Mouse (Mus musculus): Measurements from ENCODE around the gene Ipo13. TPM values are rescaled to one million over a fixed set of nuclear protein-coding genes. Genes with fewer than 3 reads are reported as not detected.

Ipo13 gene
- polyA plus RNA-seq, 1 experiment from 2014 or later: 62.0 TPM

GRCm38 (mm10) chr4:117908834-117909453 lies 5.9 kb downstream of the Ipo13 start:
- Histone ChIP-seq H3K4me3 (ENCODE audit: low read depth, low read length) (no peak overlapping the region), H3K4me2 (ENCODE audit: low read depth, low read length, severe bottlenecking) (peak overlapping the region; percentile 21; the same call in 1 of the 2 replicates), H3K27ac (ENCODE audit: low read depth, low read length) (peak overlapping the region; percentile 65), H3K27me3 (ENCODE audit: control insufficient read depth, insufficient read depth, low read length) (no peaks in the 10 kb centered on the region), H3K9ac (ENCODE audit: low read length) (0 out of 2 replicates have a peak overlapping the region, but pooled peaks have one; percentile 20), H3K36me3 (ENCODE audit: control insufficient read depth, insufficient read depth, low read length) (peaks cover 4% of the 10 kb centered on the region; the same call in 1 of the 2 replicates), H3K4me1 (replicated peaks; ENCODE audit: control insufficient read depth, insufficient read depth, low read length) (peaks cover 8% of the 10 kb centered on the region; the same call in 1 of the 2 replicates), H3K9me3 (ENCODE audit: control insufficient read depth, low read length) (no peaks in the 10 kb centered on the region)
- 69% methylated on average over 8 of the region's 8 CpGs for WGBS
- DNase-seq (ENCODE audit: low spot score): no peak
- ATAC-seq (replicated peaks; ENCODE audit: low FRiP score): peak; percentile 83

GRCm38 (mm10) chr4:117906196-117906595 lies 8.6 kb downstream of the Ipo13 start:
- 91% methylated on average over 3 of the region's 3 CpGs for WGBS

GRCm38 (mm10) chr4:117904761-117905160 lies 10.0 kb downstream of the Ipo13 start:
- H3K9me3 ChIP-seq (ENCODE audit: control insufficient read depth, low read length): no peaks in the 10 kb centered on the region
- H3K4me1 ChIP-seq (replicated peaks; ENCODE audit: control insufficient read depth, insufficient read depth, low read length): peaks cover 3% of the 10 kb centered on the region; the same call in 1 of the 2 replicates
- H3K27ac ChIP-seq (ENCODE audit: low read depth, low read length): no peak overlapping the region
- peaks cover 23% of the 10 kb centered on the region for H3K36me3 ChIP-seq (ENCODE audit: control insufficient read depth, insufficient read depth, low read length)
- H3K27me3 ChIP-seq (ENCODE audit: control insufficient read depth, insufficient read depth, low read length): no peaks in the 10 kb centered on the region
- no peak overlapping the region for H3K4me3 ChIP-seq (ENCODE audit: low read depth, low read length)
- ATAC-seq (replicated peaks; ENCODE audit: low FRiP score) (no peak), DNase-seq (ENCODE audit: low spot score) (no peak)
- no peak overlapping the region for H3K4me2 ChIP-seq (ENCODE audit: low read depth, low read length, severe bottlenecking)
- WGBS: 96% methylated on average over 8 of the region's 8 CpGs
- no peak overlapping the region for H3K9ac ChIP-seq (ENCODE audit: low read length)

More at GRCm38 (mm10) chr4:117906196-117906595, 8.6 kb downstream of the Ipo13 start:
- Histone ChIP-seq H3K9me3 (ENCODE audit: control insufficient read depth, low read length) (no peaks in the 10 kb centered on the region), H3K4me3 (ENCODE audit: low read depth, low read length) (no peak overlapping the region), H3K27me3 (ENCODE audit: control insufficient read depth, insufficient read depth, low read length) (no peaks in the 10 kb centered on the region), H3K36me3 (ENCODE audit: control insufficient read depth, insufficient read depth, low read length) (peaks cover 16% of the 10 kb centered on the region), H3K9ac (ENCODE audit: low read length) (no peak overlapping the region), H3K4me2 (ENCODE audit: low read depth, low read length, severe bottlenecking) (no peak overlapping the region), H3K27ac (ENCODE audit: low read depth, low read length) (no peak overlapping the region), H3K4me1 (replicated peaks; ENCODE audit: control insufficient read depth, insufficient read depth, low read length) (peaks cover 3% of the 10 kb centered on the region; the same call in 1 of the 2 replicates)
- DNase-seq (ENCODE audit: low spot score) (no peak), ATAC-seq (replicated peaks; ENCODE audit: low FRiP score) (no peak)

- H3K9me3 ChIP-seq (ENCODE audit: control insufficient read depth, low read length): no peaks in the 10 kb centered on the region
- H3K4me3 ChIP-seq (ENCODE audit: low read depth, low read length): no peak overlapping the region
- peaks cover 23% of the 10 kb centered on the region for H3K36me3 ChIP-seq (ENCODE audit: control insufficient read depth, insufficient read depth, low read length)
- no peak overlapping the region for H3K4me2 ChIP-seq (ENCODE audit: low read depth, low read length, severe bottlenecking)
- WGBS: 91% methylated on average over 10 of the region's 10 CpGs
- no peak for DNase-seq (ENCODE audit: low spot score)
- no peak for ATAC-seq (replicated peaks; ENCODE audit: low FRiP score)
- no peaks in the 10 kb centered on the region for H3K27me3 ChIP-seq (ENCODE audit: control insufficient read depth, insufficient read depth, low read length)
- H3K4me1 ChIP-seq (replicated peaks; ENCODE audit: control insufficient read depth, insufficient read depth, low read length): peaks cover 3% of the 10 kb centered on the region; the same call in 1 of the 2 replicates
- H3K9ac ChIP-seq (ENCODE audit: low read length): no peak overlapping the region
- no peak overlapping the region for H3K27ac ChIP-seq (ENCODE audit: low read depth, low read length)
These were observed 10.7 kb downstream of the Ipo13 start for GRCm38 (mm10) chr4:117904094-117904493.

- Histone ChIP-seq H3K4me3 (ENCODE audit: low read depth, low read length) (no peak overlapping the region), H3K9me3 (ENCODE audit: control insufficient read depth, low read length) (no peaks in the 10 kb centered on the region), H3K9ac (ENCODE audit: low read length) (no peak overlapping the region), H3K4me1 (replicated peaks; ENCODE audit: control insufficient read depth, insufficient read depth, low read length) (no peaks in the 10 kb centered on the region), H3K4me2 (ENCODE audit: low read depth, low read length, severe bottlenecking) (no peak overlapping the region), H3K36me3 (ENCODE audit: control insufficient read depth, insufficient read depth, low read length) (peaks cover 11% of the 10 kb centered on the region), H3K27ac (ENCODE audit: low read depth, low read length) (no peak overlapping the region), H3K27me3 (ENCODE audit: control insufficient read depth, insufficient read depth, low read length) (no peaks in the 10 kb centered on the region)
- DNase-seq (ENCODE audit: low spot score) (no peak), ATAC-seq (replicated peaks; ENCODE audit: low FRiP score) (no peak)
- WGBS: 89% methylated on average over 3 of the region's 3 CpGs
These were observed 16.7 kb downstream of the Ipo13 start for GRCm38 (mm10) chr4:117898111-117898510.

- no peak overlapping the region for H3K4me2 ChIP-seq (ENCODE audit: low read depth, low read length, severe bottlenecking)
- 92% methylated on average over 6 of the region's 6 CpGs for WGBS
- no peak for ATAC-seq (replicated peaks; ENCODE audit: low FRiP score)
- no peak overlapping the region for H3K27ac ChIP-seq (ENCODE audit: low read depth, low read length)
- no peak for DNase-seq (ENCODE audit: low spot score)
- peaks cover 8% of the 10 kb centered on the region for H3K4me1 ChIP-seq (replicated peaks; ENCODE audit: control insufficient read depth, insufficient read depth, low read length)
- no peak overlapping the region for H3K9ac ChIP-seq (ENCODE audit: low read length)
- H3K9me3 ChIP-seq (ENCODE audit: control insufficient read depth, low read length): no peaks in the 10 kb centered on the region
- H3K36me3 ChIP-seq (ENCODE audit: control insufficient read depth, insufficient read depth, low read length): peaks cover 7% of the 10 kb centered on the region; the same call in 1 of the 2 replicates
- H3K27me3 ChIP-seq (ENCODE audit: control insufficient read depth, insufficient read depth, low read length): no peaks in the 10 kb centered on the region
- H3K4me3 ChIP-seq (ENCODE audit: low read depth, low read length): no peak overlapping the region
These were observed 18.8 kb downstream of the Ipo13 start for GRCm38 (mm10) chr4:117896031-117896430.

- Histone ChIP-seq H3K36me3 (ENCODE audit: control insufficient read depth, insufficient read depth, low read length) (peaks cover 4% of the 10 kb centered on the region; the same call in 1 of the 2 replicates), H3K4me3 (ENCODE audit: low read depth, low read length) (no peak overlapping the region), H3K9ac (ENCODE audit: low read length) (no peak overlapping the region), H3K27me3 (ENCODE audit: control insufficient read depth, insufficient read depth, low read length) (no peaks in the 10 kb centered on the region), H3K4me1 (replicated peaks; ENCODE audit: control insufficient read depth, insufficient read depth, low read length) (peaks cover 11% of the 10 kb centered on the region), H3K9me3 (ENCODE audit: control insufficient read depth, low read length) (no peaks in the 10 kb centered on the region), H3K27ac (ENCODE audit: low read depth, low read length) (no peak overlapping the region), H3K4me2 (ENCODE audit: low read depth, low read length, severe bottlenecking) (no peak overlapping the region)
- 87% methylated on average over 7 of the region's 7 CpGs for WGBS
- ATAC-seq (replicated peaks; ENCODE audit: low FRiP score): no peak
- DNase-seq (ENCODE audit: low spot score): no peak
These were observed 19.5 kb downstream of the Ipo13 start for GRCm38 (mm10) chr4:117895339-117895738.

- no peak for DNase-seq (ENCODE audit: low spot score)
These were observed 20.2 kb downstream of the Ipo13 start for GRCm38 (mm10) chr4:117894601-117895000.

GRCm38 (mm10) chr4:117893376-117893775 lies 21.4 kb downstream of the Ipo13 start:
- H3K4me1 ChIP-seq (replicated peaks; ENCODE audit: control insufficient read depth, insufficient read depth, low read length): peaks cover 11% of the 10 kb centered on the region
- no peaks in the 10 kb centered on the region for H3K9me3 ChIP-seq (ENCODE audit: control insufficient read depth, low read length)
- H3K9ac ChIP-seq (ENCODE audit: low read length): no peak overlapping the region
- H3K4me3 ChIP-seq (ENCODE audit: low read depth, low read length): no peak overlapping the region
- no peaks in the 10 kb centered on the region for H3K27me3 ChIP-seq (ENCODE audit: control insufficient read depth, insufficient read depth, low read length)
- no peak overlapping the region for H3K4me2 ChIP-seq (ENCODE audit: low read depth, low read length, severe bottlenecking)
- no peak for ATAC-seq (replicated peaks; ENCODE audit: low FRiP score)
- peak; percentile 75 for DNase-seq (ENCODE audit: low spot score)
- no peaks in the 10 kb centered on the region; the same call in 1 of the 2 replicates for H3K36me3 ChIP-seq (ENCODE audit: control insufficient read depth, insufficient read depth, low read length)
- WGBS: 23% methylated on average over 9 of the region's 9 CpGs
- no peak overlapping the region for H3K27ac ChIP-seq (ENCODE audit: low read depth, low read length)

More at GRCm38 (mm10) chr4:117894601-117895000, 20.2 kb downstream of the Ipo13 start:
- H3K4me3 ChIP-seq (ENCODE audit: low read depth, low read length): no peak overlapping the region
- ATAC-seq (replicated peaks; ENCODE audit: low FRiP score): no peak
- H3K36me3 ChIP-seq (ENCODE audit: control insufficient read depth, insufficient read depth, low read length): no peaks in the 10 kb centered on the region; the same call in 1 of the 2 replicates
- no peaks in the 10 kb centered on the region for H3K9me3 ChIP-seq (ENCODE audit: control insufficient read depth, low read length)
- H3K27ac ChIP-seq (ENCODE audit: low read depth, low read length): no peak overlapping the region
- no peaks in the 10 kb centered on the region for H3K27me3 ChIP-seq (ENCODE audit: control insufficient read depth, insufficient read depth, low read length)
- no peak overlapping the region for H3K9ac ChIP-seq (ENCODE audit: low read length)
- H3K4me2 ChIP-seq (ENCODE audit: low read depth, low read length, severe bottlenecking): no peak overlapping the region
- H3K4me1 ChIP-seq (replicated peaks; ENCODE audit: control insufficient read depth, insufficient read depth, low read length): peaks cover 11% of the 10 kb centered on the region
- 97% methylated on average over 8 of the region's 8 CpGs for WGBS

Measured in forebrain, embryonic 11.5 days (tissue).